Mouse (Mus musculus) lung, adult 2 months (tissue): ENCODE data around the gene Crym. TPM values are rescaled to one million over a fixed set of nuclear protein-coding genes. Genes with fewer than 3 reads are reported as not detected.

ENCODE experiments used
- DNase-seq: peaks from one replicate; pipeline ENCODE4 v3.0.0; 2022
- H3K4me1 ChIP-seq: fragments of 200-500 bp; 2 replicates; pipeline ENCODE4 v1.6.1; 2011; ENCODE audit warnings: low read length; ENCODE audit not compliant: control insufficient read depth, insufficient read depth
- H3K4me3 ChIP-seq: fragments of 200-500 bp; replicated peaks from 2 replicates; pipeline ENCODE3; 2011; ENCODE audit warnings: low read depth, mild to moderate bottlenecking, control low read depth, low read length; ENCODE audit errors: extremely low read depth
- CTCF ChIP-seq: fragments of 200-500 bp; IDR thresholded peaks from 2 replicates; pipeline ENCODE4 v1.5.1; 2011; ENCODE audit warnings: mild to moderate bottlenecking, low read length, control low read depth; ENCODE audit not compliant: insufficient read depth
- POLR2A ChIP-seq: fragments of 200-500 bp; IDR thresholded peaks from 2 replicates; pipeline ENCODE4 v1.6.1; 2011; ENCODE audit warnings: low read depth, mild to moderate bottlenecking, control low read depth, low read length, borderline replicate concordance; ENCODE audit errors: extremely low read depth
- WGBS: fragments of 180-500 bp; shearing (Covaris S2); methylation state at CpG from one replicate; pipeline ENCODE4 v1.1.7; 2018; 5-methylcytosine and 5-hydroxymethylcytosine counted together
- polyA plus RNA-seq: library from polyadenylated mRNA; depleted of rRNA; stranded (reverse); fragments of >200 nt; gene quantifications from 2 replicates; pipeline ENCODE4 v1.2.3, GENCODE M21; 2012

The Crym gene
- polyA plus RNA-seq, 1 experiment: 4.7 TPM

DNA sequence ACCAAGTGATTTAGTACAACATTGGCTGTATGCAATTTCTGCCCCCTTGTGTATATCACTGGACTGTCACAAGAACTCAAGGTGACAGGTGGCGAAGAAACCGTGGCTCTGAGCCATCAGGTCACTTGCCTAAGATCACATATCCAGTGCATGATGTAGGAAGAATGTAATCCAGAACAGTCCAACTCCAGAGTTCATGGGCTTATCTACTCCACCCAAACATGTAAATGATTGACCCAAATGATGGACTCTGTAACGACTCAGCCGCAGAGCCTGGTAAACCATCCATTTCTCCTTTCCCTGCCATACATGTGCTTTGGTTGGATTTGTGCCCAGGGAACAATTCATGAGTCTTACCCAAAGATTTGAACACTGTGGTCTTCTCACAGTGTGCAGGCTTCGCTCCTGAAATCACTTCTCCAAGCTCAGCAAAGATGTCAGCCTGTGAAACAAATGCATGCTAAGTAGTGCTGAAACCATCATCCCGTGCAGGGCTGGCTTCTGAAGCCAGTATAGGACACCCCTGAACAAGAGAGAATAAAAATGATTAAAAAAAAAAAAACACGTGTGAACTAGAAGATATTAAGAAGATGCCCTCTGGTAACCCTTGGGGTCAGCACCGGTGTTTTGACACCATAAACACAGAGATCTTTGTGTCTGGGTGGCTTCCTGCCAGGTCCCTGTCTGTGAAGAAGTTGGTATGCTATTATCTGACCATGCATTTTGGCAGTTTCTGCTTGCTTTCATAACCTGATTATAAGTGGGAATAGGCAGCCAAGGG is 12.4 kb downstream of the Crym start:
- Histone ChIP-seq H3K4me1 (no peaks in the 10 kb centered on the region), H3K4me3 (no peak overlapping the region)
- DNase-seq: no peak
- TF ChIP-seq POLR2A: no peak
- no peak for TF ChIP-seq CTCF
- 67% methylated on average over 8 of the region's 8 CpGs for WGBS

- TF ChIP-seq CTCF: no peak
- TF ChIP-seq POLR2A: no peak
- DNase-seq: no peak
- WGBS: 89% methylated on average over 5 of the region's 5 CpGs
Observed at GRCm38 (mm10) chr7:120188946-120189345, 13.0 kb downstream of the Crym start.

DNA sequence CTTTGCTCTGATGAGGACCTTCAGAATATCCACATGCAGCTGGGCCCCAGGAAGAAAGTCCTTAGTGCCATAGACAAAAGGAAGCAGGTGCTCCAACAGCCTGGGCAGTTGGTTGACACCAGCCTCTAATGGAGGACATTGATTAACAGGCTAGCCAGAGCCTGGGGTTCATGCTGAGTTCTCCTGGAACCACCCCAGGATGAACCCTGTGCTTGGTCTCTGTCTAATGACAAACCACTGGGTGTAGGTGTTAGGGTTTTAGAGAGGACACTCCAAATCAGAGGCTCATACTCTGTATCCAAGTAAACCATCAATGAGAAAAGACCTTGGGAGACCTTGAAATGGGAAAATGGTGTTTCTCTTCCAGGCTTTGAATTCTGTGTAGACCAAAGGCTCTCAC is 19.0 kb downstream of the Crym start:
- no peak overlapping the region for H3K4me3 ChIP-seq
- TF ChIP-seq CTCF (no peak), POLR2A (no peak)
- no peak for DNase-seq
- H3K4me1 ChIP-seq: no peaks in the 10 kb centered on the region

More at GRCm38 (mm10) chr7:120188946-120189345, 13.0 kb downstream of the Crym start:
- H3K4me1 ChIP-seq: no peaks in the 10 kb centered on the region
- no peak overlapping the region for H3K4me3 ChIP-seq

DNA sequence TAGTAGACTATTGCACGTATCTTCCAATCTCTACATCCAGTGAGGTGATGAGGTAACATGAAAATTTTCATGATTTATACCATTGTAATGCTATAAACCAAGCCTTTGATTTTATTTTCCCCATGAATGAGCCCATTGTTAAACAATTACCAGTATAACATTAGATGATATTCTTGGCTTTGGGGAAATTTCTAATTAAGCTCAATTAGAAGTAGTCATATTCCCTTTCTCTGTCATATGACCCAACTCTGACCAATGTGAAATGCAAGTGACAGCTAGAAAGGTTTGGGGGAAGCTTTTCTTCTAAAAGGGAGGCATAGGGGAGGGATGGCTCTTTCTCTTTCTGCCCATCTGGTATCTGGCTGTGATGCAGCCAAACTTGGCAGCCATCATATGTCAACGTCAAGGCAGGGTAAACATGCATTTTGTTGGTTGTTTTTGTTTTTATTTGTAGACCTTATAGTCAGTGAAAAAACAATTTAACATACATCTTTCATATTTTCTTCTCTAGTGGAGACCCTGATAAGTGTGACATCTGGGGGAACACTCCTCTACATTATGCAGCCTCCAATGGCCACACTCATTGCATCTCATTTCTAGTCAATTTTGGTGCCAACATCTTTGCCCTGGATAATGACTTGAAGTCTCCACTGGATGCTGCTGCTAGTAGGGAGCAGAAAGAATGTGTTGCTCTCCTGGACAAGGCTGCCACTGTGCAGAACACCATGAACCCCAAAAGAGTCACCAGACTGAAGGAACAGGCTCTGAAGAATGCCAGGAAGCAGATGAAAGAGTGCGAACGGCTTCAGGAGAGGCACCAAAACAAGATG is 20.3 kb downstream of the Crym start:
- H3K4me1 ChIP-seq: no peaks in the 10 kb centered on the region
- WGBS: 86% methylated on average over 4 of the region's 4 CpGs
- TF ChIP-seq POLR2A (no peak), CTCF (no peak)
- DNase-seq: no peak
- no peak overlapping the region for H3K4me3 ChIP-seq

DNA sequence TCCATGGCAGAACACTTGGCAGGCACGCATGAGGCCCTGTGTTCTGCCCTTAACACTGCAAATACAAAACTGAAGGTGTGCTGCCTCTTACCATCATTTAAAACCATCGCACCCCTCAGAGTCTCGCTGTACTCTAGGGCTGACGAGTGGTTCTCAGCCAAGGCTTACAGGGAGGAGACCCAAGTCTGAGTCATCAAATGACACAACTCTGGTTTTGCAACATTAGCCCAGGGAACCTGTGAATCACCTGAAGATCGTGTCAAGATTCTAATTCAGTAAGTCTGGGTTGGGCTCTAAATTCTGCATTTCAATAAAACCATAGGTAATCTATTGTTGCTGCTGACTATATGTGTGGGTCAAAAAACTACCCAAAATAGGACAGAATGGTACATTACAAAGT is 21.4 kb downstream of the Crym start:
- TF ChIP-seq POLR2A (no peak), CTCF (no peak)
- DNase-seq: no peak
- H3K4me3 ChIP-seq: no peak overlapping the region
- no peaks in the 10 kb centered on the region for H3K4me1 ChIP-seq
- WGBS: 62% methylated on average over 5 of the region's 5 CpGs

GRCm38 (mm10) chr7:120178935-120179334 is 23.0 kb downstream of the Crym start:
- H3K4me3 ChIP-seq: no peak overlapping the region
- WGBS: 6% methylated on average over 2 of the region's 2 CpGs
- TF ChIP-seq CTCF: no peak
- no peak for TF ChIP-seq POLR2A

GRCm38 (mm10) chr7:120177611-120178010 is 24.3 kb downstream of the Crym start:
- Histone ChIP-seq H3K4me1 (no peaks in the 10 kb centered on the region), H3K4me3 (no peak overlapping the region)
- 65% methylated on average over 3 of the region's 3 CpGs for WGBS
- no peak for TF ChIP-seq POLR2A
- no peak for TF ChIP-seq CTCF
- DNase-seq: no peak

More at GRCm38 (mm10) chr7:120178935-120179334, 23.0 kb downstream of the Crym start:
- no peaks in the 10 kb centered on the region for H3K4me1 ChIP-seq
- DNase-seq: no peak

- WGBS: 71% methylated on average over 11 of the region's 11 CpGs
- TF ChIP-seq POLR2A (no peak), CTCF (no peak)
- H3K4me1 ChIP-seq: no peaks in the 10 kb centered on the region
- DNase-seq: no peak
- no peak overlapping the region for H3K4me3 ChIP-seq
Observed at GRCm38 (mm10) chr7:120174723-120175504, 27.0 kb downstream of the Crym start.

- no peaks in the 10 kb centered on the region for H3K4me1 ChIP-seq
- H3K4me3 ChIP-seq: no peak within 1 kb of the TSS
- no peak for TF ChIP-seq CTCF
- no peak for TF ChIP-seq POLR2A
- WGBS: 80% methylated on average over 10 of the region's 10 CpGs
- no peak for DNase-seq
Observed at GRCm38 (mm10) chr7:120173603-120174244, 28.2 kb downstream of the Crym start, which contains the start of gene Anks4b. Gene Anks4b, plus strand, starts transcription at chr7:120173858.
